Mouse (Mus musculus) ES-E14 (cell line): ENCODE measurements around the gene Fau. TPM values are rescaled to one million over a fixed set of nuclear protein-coding genes. Genes with fewer than 3 reads are reported as not detected.

Source experiments
- DNase-seq: peaks from one replicate; pipeline ENCODE4 v3.0.0-alpha.2; 2013; ENCODE audit warnings: low read depth, low spot score
- H3K27ac ChIP-seq: 2 replicates; pipeline ENCODE4 v1.5.1; 2012; ENCODE audit warnings: low read depth, mild to moderate bottlenecking, low read length, moderate library complexity, mixed read lengths; ENCODE audit not compliant: poor library complexity, insufficient read depth, severe bottlenecking
- H3K36me3 ChIP-seq: 2 replicates; pipeline ENCODE4 v1.6.1; 2012; ENCODE audit warnings: mild to moderate bottlenecking, low read length, moderate library complexity, mixed read lengths; ENCODE audit not compliant: control insufficient read depth, poor library complexity, insufficient read depth, severe bottlenecking
- H3K4me1 ChIP-seq, 2 experiments: fragments of 150-350 bp in 1 of 2; sonication (generic) in 1 of 2; 2 replicates each; pipeline ENCODE4 v1.6.1; 2012; ENCODE audit warnings: low read length in 2 of 2, mild to moderate bottlenecking in 1 of 2, mixed read lengths in 1 of 2; ENCODE audit not compliant: control insufficient read depth in 2 of 2, insufficient read depth in 2 of 2, poor library complexity in 1 of 2
- H3K4me3 ChIP-seq, 2 experiments: fragments of 150-350 bp in 1 of 2; sonication (generic) in 1 of 2; 2 replicates each; pipeline ENCODE4 v1.5.1; 2012; ENCODE audit warnings: low read length in 2 of 2, low read depth in 1 of 2, mild to moderate bottlenecking in 1 of 2, mixed read lengths in 1 of 2; ENCODE audit not compliant: insufficient read depth in 1 of 2, poor library complexity in 1 of 2, severe bottlenecking in 1 of 2
- H3K9ac ChIP-seq: 2 replicates; pipeline ENCODE4 v1.6.1; 2012; ENCODE audit warnings: low read depth, mild to moderate bottlenecking, low read length, mixed read lengths; ENCODE audit not compliant: poor library complexity, insufficient read depth, severe bottlenecking
- H3K9me3 ChIP-seq: fragments of 150-350 bp; sonication (generic); 2 replicates; pipeline ENCODE4 v1.6.1; 2012; ENCODE audit warnings: low read depth, mild to moderate bottlenecking, low read length; ENCODE audit not compliant: control insufficient read depth, insufficient read depth
- CHD2 ChIP-seq: IDR thresholded peaks from 2 replicates; pipeline ENCODE4 v1.6.1; 2014; ENCODE audit warnings: mild to moderate bottlenecking, low read depth, low read length, inconsistent platforms
- HCFC1 ChIP-seq: IDR thresholded peaks from 2 replicates; pipeline ENCODE4 v1.6.1; 2012; ENCODE audit warnings: low read length, inconsistent platforms, borderline replicate concordance; ENCODE audit not compliant: insufficient read depth
- MAFK ChIP-seq: IDR thresholded peaks from 2 replicates; pipeline ENCODE4 v1.6.1; 2014; ENCODE audit warnings: mild to moderate bottlenecking, low read depth, low read length, inconsistent platforms; ENCODE audit not compliant: insufficient read depth
- ZC3H11A ChIP-seq: IDR thresholded peaks from 2 replicates; pipeline ENCODE4 v1.6.1; 2012; ENCODE audit warnings: low read depth, mild to moderate bottlenecking, inconsistent platforms, low read length, borderline replicate concordance
- ZNF384 ChIP-seq: IDR thresholded peaks from 2 replicates; pipeline ENCODE4 v1.6.1; 2012; ENCODE audit warnings: low read depth, low read length, inconsistent platforms
- in situ Hi-C, 2 experiments: fragments of 600-800 bp; cut with MboI; formaldehyde crosslinking; loops; one replicate each; pipeline ENCODE4 v1.15.1; 2025; ENCODE audit warnings: low sequenced_read_pairs in 2 of 2, inconsistent platforms in 1 of 2; ENCODE audit not compliant: unreplicated experiment in 2 of 2
- total RNA-seq: library from RNA; depleted of rRNA; stranded (reverse); fragments of 300-350 nt; gene quantifications from 2 replicates; pipeline ENCODE4 v1.2.3, GENCODE M21; 2012

The Fau gene
- total RNA-seq, 1 experiment, result 1,510 TPM

DNA sequence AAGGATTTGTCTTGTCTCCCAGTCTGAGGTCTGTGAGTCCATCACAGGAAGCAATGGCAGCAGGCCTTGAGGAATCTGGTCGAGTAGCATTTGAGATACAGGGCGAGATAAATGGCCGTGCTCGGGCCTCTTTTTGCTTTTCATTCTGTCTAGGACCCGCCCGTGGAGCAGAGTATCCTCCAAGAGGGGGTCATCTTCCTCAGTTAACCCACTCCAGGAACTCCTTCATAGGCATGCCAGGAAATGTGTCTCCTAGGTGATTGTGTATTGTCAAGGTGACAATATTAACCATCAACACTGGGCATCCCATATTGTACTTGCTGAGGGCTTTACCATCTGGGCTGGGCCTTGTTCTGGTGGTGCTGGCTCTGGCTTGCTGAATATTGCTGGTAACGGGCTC, 36.5 kb downstream of the Fau start, which contains the start of gene AC131692.1:
Gene AC131692.1, plus strand, starts transcription at position 301 of the 400 bp plus-strand sequence.
- TF ChIP-seq ZC3H11A (no peak), MAFK (no peak), CHD2 (no peak), ZNF384 (no peak), HCFC1 (no peak)
- no peak within 1 kb of the TSS for H3K27ac ChIP-seq

DNA sequence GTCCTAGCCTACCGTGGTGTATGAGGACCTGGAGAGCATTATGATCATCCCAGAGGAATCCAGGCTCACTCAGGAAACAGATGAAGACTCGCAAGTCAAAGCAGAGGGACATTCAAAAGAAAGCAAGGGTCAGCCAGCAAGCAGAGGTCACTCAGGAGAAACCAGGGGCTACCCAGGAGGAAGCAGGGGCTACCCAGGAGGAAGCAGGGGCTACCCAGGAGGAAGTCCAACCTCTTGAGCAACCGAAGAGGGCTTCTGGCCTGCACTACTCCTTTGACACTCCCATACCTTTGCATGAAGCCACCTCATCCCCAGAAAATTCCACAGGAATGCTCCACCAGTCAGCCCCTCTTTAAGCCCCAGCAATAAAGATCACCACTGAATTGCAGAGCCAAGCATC, 40.2 kb downstream of the Fau start:
- no peak for TF ChIP-seq HCFC1
- TF ChIP-seq MAFK, result no peak
- no peak for TF ChIP-seq ZNF384
- no peak for TF ChIP-seq CHD2
- TF ChIP-seq ZC3H11A, result no peak
- no peak for DNase-seq
- H3K36me3 ChIP-seq, result peaks cover 41% of the 10 kb centered on the region

More for the DNA sequence above, 36.5 kb downstream of the Fau start, which contains the start of gene AC131692.1:
- no peaks in the 10 kb centered on the region for H3K9me3 ChIP-seq
- H3K36me3 ChIP-seq, result peaks cover 69% of the 10 kb centered on the region
- peaks cover 0 to 5% of the 10 kb centered on the region in 2 experiments; a peak in 1 of 4 replicates for H3K4me1 ChIP-seq
- H3K4me3 ChIP-seq, result no peak within 1 kb of the TSS
- in situ Hi-C loops, result no loop called here
- H3K9ac ChIP-seq, result no peak within 1 kb of the TSS
- no peak for DNase-seq

DNA sequence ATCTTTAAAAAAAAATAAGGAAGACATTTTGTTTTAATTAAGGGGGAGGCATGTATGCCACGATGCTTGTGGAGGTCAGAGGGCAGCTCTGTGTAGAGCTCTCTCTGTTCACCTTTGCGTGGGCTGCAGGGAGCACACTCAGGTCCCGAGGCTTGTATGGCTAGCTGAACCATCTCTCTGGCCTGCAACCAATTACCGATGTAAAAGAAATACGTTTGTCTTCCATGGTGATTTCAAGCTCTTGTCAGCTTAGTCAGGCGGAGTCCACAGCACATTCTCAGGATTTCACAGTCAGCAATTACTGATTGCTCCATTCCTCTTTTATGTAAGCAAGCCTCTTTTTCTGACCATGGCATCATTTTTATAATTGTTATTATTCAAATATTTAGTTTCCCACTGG, 43.5 kb downstream of the Fau start:
- Histone ChIP-seq H3K4me1 (peaks cover 0 to 15% of the 10 kb centered on the region in 2 experiments; a peak in 2 of 4 replicates), H3K4me3 (no peak overlapping the region), H3K27ac (no peak overlapping the region), H3K9me3 (no peaks in the 10 kb centered on the region), H3K9ac (no peak overlapping the region), H3K36me3 (peaks cover 20% of the 10 kb centered on the region)
- DNase-seq, result no peak
- TF ChIP-seq ZC3H11A (no peak), ZNF384 (no peak), CHD2 (no peak), HCFC1 (no peak), MAFK (no peak)
- in situ Hi-C loops, result no loop called here

More for the DNA sequence above, 40.2 kb downstream of the Fau start:
- in situ Hi-C loops, result no loop called here
- H3K9me3 ChIP-seq, result no peaks in the 10 kb centered on the region
- H3K4me3 ChIP-seq, result no peak overlapping the region
- H3K4me1 ChIP-seq, result peaks cover 0 to 9% of the 10 kb centered on the region in 2 experiments; a peak in 2 of 4 replicates
- no peak overlapping the region for H3K27ac ChIP-seq
- no peak overlapping the region for H3K9ac ChIP-seq

DNA sequence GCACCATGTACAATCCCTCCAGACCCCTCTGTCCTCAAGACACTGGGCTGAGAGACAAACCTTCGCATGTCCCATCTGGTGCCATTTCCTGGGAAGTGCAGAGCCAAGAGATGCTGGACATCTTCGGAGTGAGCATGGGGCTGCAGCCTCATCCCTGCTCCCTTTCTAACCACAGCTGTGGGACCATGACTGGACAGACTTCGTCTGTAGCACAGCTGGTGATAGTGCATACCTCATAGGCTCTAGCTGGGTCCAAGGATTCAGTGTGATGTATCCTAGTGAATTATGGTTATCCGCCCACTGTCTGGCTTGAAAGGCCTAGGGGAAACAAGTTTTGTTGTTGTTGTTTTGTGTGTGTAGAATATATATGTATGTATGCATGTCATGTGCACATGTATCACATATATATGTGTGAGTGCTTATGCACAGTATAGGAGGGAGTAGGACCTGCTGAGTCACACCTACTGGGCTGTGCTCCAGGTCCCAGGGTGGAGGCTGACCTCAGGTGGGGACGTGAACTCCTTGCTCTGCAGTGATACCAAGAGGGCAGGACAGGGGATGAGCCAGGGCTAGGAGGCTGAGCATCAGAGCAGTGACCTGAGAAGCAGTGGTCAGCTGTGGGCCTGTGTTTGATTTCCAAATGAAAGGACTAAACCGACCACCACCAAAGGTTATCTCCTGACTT, 44.7 kb downstream of the Fau start:
- H3K4me1 ChIP-seq, result peaks cover 0 to 15% of the 10 kb centered on the region in 2 experiments; a peak in 2 of 4 replicates
- TF ChIP-seq ZNF384, result no peak
- no peak for TF ChIP-seq CHD2
- no peak for TF ChIP-seq HCFC1
- TF ChIP-seq MAFK, result no peak
- no peak for TF ChIP-seq ZC3H11A
- in situ Hi-C loops, result no loop called here

More for the DNA sequence above, 44.7 kb downstream of the Fau start:
- peaks cover 20% of the 10 kb centered on the region for H3K36me3 ChIP-seq
- no peak overlapping the region for H3K4me3 ChIP-seq
- no peak overlapping the region for H3K9ac ChIP-seq
- no peaks in the 10 kb centered on the region for H3K9me3 ChIP-seq
- H3K27ac ChIP-seq, result no peak overlapping the region
- no peak for DNase-seq
